Mouse (Mus musculus) erythroblast, embryonic 14.5 days (primary cell): Measurements from ENCODE around the gene Lta. TPM values are rescaled to one million over a fixed set of nuclear protein-coding genes. Genes with fewer than 3 reads are reported as not detected.

ENCODE experiments used
- H3K27me3 ChIP-seq: 2 replicates; pipeline ENCODE4 v1.6.1; 2012; ENCODE audit warnings: inconsistent platforms; ENCODE audit not compliant: control insufficient read depth
- H3K36me3 ChIP-seq: 2 replicates; pipeline ENCODE4 v1.6.1; 2012; ENCODE audit warnings: mild to moderate bottlenecking, inconsistent platforms; ENCODE audit not compliant: control insufficient read depth
- H3K4me1 ChIP-seq: 2 replicates; pipeline ENCODE4 v1.6.1; 2012; ENCODE audit warnings: inconsistent platforms; ENCODE audit not compliant: control insufficient read depth
- H3K4me3 ChIP-seq: replicated peaks from 2 replicates; pipeline ENCODE3; 2012; ENCODE audit warnings: moderate library complexity, mild to moderate bottlenecking, inconsistent platforms
- H3K9me3 ChIP-seq: 2 replicates; pipeline ENCODE4 v1.6.1; 2012; ENCODE audit warnings: low read length, inconsistent platforms, mixed read lengths; ENCODE audit not compliant: control insufficient read depth
- GATA1 ChIP-seq: IDR thresholded peaks from 2 replicates; pipeline ENCODE4 v1.6.1; 2012; ENCODE audit warnings: low read length, inconsistent platforms, mixed read lengths
- TAL1 ChIP-seq: IDR thresholded peaks from 3 replicates; pipeline ENCODE4 v1.6.1; 2012; ENCODE audit warnings: low read length, inconsistent platforms, mixed read lengths
- polyA plus RNA-seq: library from polyadenylated mRNA; stranded (reverse); fragments of >175 nt; gene quantifications from 2 replicates; pipeline ENCODE4 v1.2.3, GENCODE M21; 2012

Lta gene
- polyA plus RNA-seq, 1 experiment, result 0.03 TPM

GRCm38 (mm10) chr17:35232659-35233058 lies 27.5 kb upstream of the Lta start:
- Histone ChIP-seq H3K27me3 (no peaks in the 10 kb centered on the region), H3K4me3 (no peak overlapping the region), H3K36me3 (peaks cover 55% of the 10 kb centered on the region), H3K4me1 (peaks cover 49% of the 10 kb centered on the region), H3K9me3 (no peaks in the 10 kb centered on the region)
- TF ChIP-seq GATA1, result no peak
- no peak for TF ChIP-seq TAL1

GRCm38 (mm10) chr17:35232043-35232442 lies 26.9 kb upstream of the Lta start:
- H3K27me3 ChIP-seq, result no peaks in the 10 kb centered on the region
- no peaks in the 10 kb centered on the region for H3K9me3 ChIP-seq
- TF ChIP-seq TAL1, result no peak
- TF ChIP-seq GATA1, result no peak
- H3K36me3 ChIP-seq, result peaks cover 61% of the 10 kb centered on the region
- H3K4me1 ChIP-seq, result peaks cover 48% of the 10 kb centered on the region
- peak overlapping the region; percentile 3 for H3K4me3 ChIP-seq

- no peak for TF ChIP-seq GATA1
- TF ChIP-seq TAL1, result no peak
- Histone ChIP-seq H3K9me3 (no peaks in the 10 kb centered on the region), H3K4me3 (no peak overlapping the region), H3K27me3 (no peaks in the 10 kb centered on the region), H3K4me1 (peaks cover 38% of the 10 kb centered on the region), H3K36me3 (peaks cover 66% of the 10 kb centered on the region)
Measured at GRCm38 (mm10) chr17:35231022-35231421, 25.9 kb upstream of the Lta start.

GRCm38 (mm10) chr17:35226561-35227046 lies 21.5 kb upstream of the Lta start:
- Histone ChIP-seq H3K4me3 (no peak overlapping the region), H3K36me3 (peaks cover 79% of the 10 kb centered on the region), H3K27me3 (no peaks in the 10 kb centered on the region), H3K9me3 (no peaks in the 10 kb centered on the region), H3K4me1 (peaks cover 5% of the 10 kb centered on the region)
- no peak for TF ChIP-seq TAL1
- no peak for TF ChIP-seq GATA1

GRCm38 (mm10) chr17:35225456-35225855 lies 20.3 kb upstream of the Lta start:
- Histone ChIP-seq H3K4me1 (peaks cover 2% of the 10 kb centered on the region), H3K4me3 (no peak overlapping the region), H3K36me3 (peaks cover 78% of the 10 kb centered on the region), H3K9me3 (no peaks in the 10 kb centered on the region), H3K27me3 (no peaks in the 10 kb centered on the region)
- TF ChIP-seq TAL1 (no peak), GATA1 (no peak)

- H3K9me3 ChIP-seq, result no peaks in the 10 kb centered on the region
- H3K27me3 ChIP-seq, result no peaks in the 10 kb centered on the region
- no peak overlapping the region for H3K4me3 ChIP-seq
- peaks cover 79% of the 10 kb centered on the region for H3K36me3 ChIP-seq
- TF ChIP-seq TAL1, result no peak
- no peak for TF ChIP-seq GATA1
- peaks cover 3% of the 10 kb centered on the region for H3K4me1 ChIP-seq
Measured at GRCm38 (mm10) chr17:35224641-35225040, 19.5 kb upstream of the Lta start.

GRCm38 (mm10) chr17:35222299-35222698 lies 17.1 kb upstream of the Lta start:
- Histone ChIP-seq H3K9me3 (no peaks in the 10 kb centered on the region), H3K27me3 (no peaks in the 10 kb centered on the region), H3K4me1 (peaks cover 10% of the 10 kb centered on the region), H3K4me3 (no peak overlapping the region), H3K36me3 (peaks cover 57% of the 10 kb centered on the region)
- no peak for TF ChIP-seq TAL1
- TF ChIP-seq GATA1, result no peak

- H3K4me1 ChIP-seq, result peaks cover 8% of the 10 kb centered on the region
- no peak within 1 kb of the TSS for H3K4me3 ChIP-seq
- H3K27me3 ChIP-seq, result no peaks in the 10 kb centered on the region
- TF ChIP-seq TAL1 (no peak), GATA1 (no peak)
- H3K9me3 ChIP-seq, result no peaks in the 10 kb centered on the region
- H3K36me3 ChIP-seq, result peaks cover 42% of the 10 kb centered on the region
Measured at GRCm38 (mm10) chr17:35220156-35220952, 15.2 kb upstream of the Lta start, which contains the start of gene Gm16181. Gene Gm16181 (plus strand): TSS chr17:35220834.

GRCm38 (mm10) chr17:35219601-35220041 lies 14.5 kb upstream of the Lta start:
- TF ChIP-seq GATA1, result no peak
- TF ChIP-seq TAL1, result no peak
- Histone ChIP-seq H3K4me3 (no peak overlapping the region), H3K27me3 (no peaks in the 10 kb centered on the region), H3K4me1 (peaks cover 8% of the 10 kb centered on the region), H3K36me3 (peaks cover 36% of the 10 kb centered on the region), H3K9me3 (no peaks in the 10 kb centered on the region)
